Mouse (Mus musculus) heart, postnatal 25 days (tissue): ENCODE data around the gene Dpysl5. TPM values are rescaled to one million over a fixed set of nuclear protein-coding genes. Genes with fewer than 3 reads are reported as not detected.
"Not testable (repeated sequence)": the region's sequence is repeated elsewhere in the genome, so short reads cannot be mapped to it uniquely, and the experiment has no call there.

Experiments used
- DNase-seq: peaks from one replicate; pipeline ENCODE4 v3.0.0; 2022; ENCODE audit warnings: low spot score
- intact Hi-C: fragments of 180-260 bp; cut with DNase I; formaldehyde crosslinking; loops from one replicate; pipeline ENCODE4 v1.15.1; 2025
- total RNA-seq, 2 experiments: library from RNA; stranded (reverse); gene quantifications; 2 replicates each; pipeline ENCODE4 v1.2.3; 2021

Gene Dpysl5
- under 1 TPM; 0.29 to 0.45 TPM for total RNA-seq

- peak; percentile 32 for DNase-seq
- intact Hi-C loops = loop anchor here (5.0 kb wide), 1 partner anchor 291 kb away; no protein-coding TSS in a partner anchor
These were observed at the start of gene Dpysl5 for GRCm38 (mm10) chr5:30711147-30712001. Gene Dpysl5, plus strand, starts transcription at chr5:30711564.

GRCm38 (mm10) chr5:30665360-30665759 is 46.0 kb upstream of the Dpysl5 start:
- intact Hi-C loops = loop anchor here (2.0 kb wide), 1 partner anchor 17 kb away; no protein-coding TSS in a partner anchor

GRCm38 (mm10) chr5:30665968-30666367 is 45.4 kb upstream of the Dpysl5 start:
- intact Hi-C loops = loop anchor here (2.0 kb wide), 1 partner anchor 17 kb away; no protein-coding TSS in a partner anchor
- no peak for DNase-seq

More at GRCm38 (mm10) chr5:30665360-30665759, 46.0 kb upstream of the Dpysl5 start:
- DNase-seq = no peak

GRCm38 (mm10) chr5:30666391-30667195 is 44.8 kb upstream of the Dpysl5 start, which contains the start of gene Cenpa:
Gene Cenpa, plus strand, starts transcription at chr5:30666777.
- peak; percentile 88 for DNase-seq
- intact Hi-C loops = no loop called here

GRCm38 (mm10) chr5:30667215-30667614 is 44.1 kb upstream of the Dpysl5 start:
- intact Hi-C loops = no loop called here
- no peak for DNase-seq

- intact Hi-C loops = no loop called here
- no peak for DNase-seq
These were observed 43.7 kb upstream of the Dpysl5 start for GRCm38 (mm10) chr5:30667686-30668085.

- intact Hi-C loops = no loop called here
- DNase-seq = no peak
These were observed 42.5 kb upstream of the Dpysl5 start for GRCm38 (mm10) chr5:30668637-30669495.

GRCm38 (mm10) chr5:30669496-30669830 is 41.9 kb upstream of the Dpysl5 start:
- no peak for DNase-seq
- intact Hi-C loops = no loop called here

GRCm38 (mm10) chr5:30670091-30670490 is 41.3 kb upstream of the Dpysl5 start:
- intact Hi-C loops = no loop called here
- DNase-seq = no peak

GRCm38 (mm10) chr5:30674001-30674400 is 37.4 kb upstream of the Dpysl5 start:
- DNase-seq = no peak
- intact Hi-C loops = no loop called here

GRCm38 (mm10) chr5:30676800-30677199 is 34.6 kb upstream of the Dpysl5 start:
- intact Hi-C loops = no loop called here
- no peak for DNase-seq

- intact Hi-C loops = not testable (repeated sequence)
These were observed 33.3 kb upstream of the Dpysl5 start for GRCm38 (mm10) chr5:30678069-30678468.

GRCm38 (mm10) chr5:30678722-30679296 is 32.6 kb upstream of the Dpysl5 start:
- DNase-seq = no peak
- intact Hi-C loops = no loop called here

More at GRCm38 (mm10) chr5:30678069-30678468, 33.3 kb upstream of the Dpysl5 start:
- not testable (repeated sequence) for DNase-seq

- intact Hi-C loops = no loop called here
- no peak for DNase-seq
These were observed 31.8 kb upstream of the Dpysl5 start for GRCm38 (mm10) chr5:30679593-30679992.

- no peak for DNase-seq
- intact Hi-C loops = loop anchor here (2.0 to 5.0 kb wide), 2 partner anchors 165 to 260 kb away; no protein-coding TSS in a partner anchor
These were observed 29.4 kb upstream of the Dpysl5 start for GRCm38 (mm10) chr5:30681970-30682369.

- no peak for DNase-seq
- intact Hi-C loops = loop anchor here (2.0 to 5.0 kb wide), 2 partner anchors 166 to 261 kb away; no protein-coding TSS in a partner anchor
These were observed 28.3 kb upstream of the Dpysl5 start for GRCm38 (mm10) chr5:30682967-30683600.

- no peak for DNase-seq
- intact Hi-C loops = loop anchor here (2.0 to 5.0 kb wide), 2 partner anchors 167 to 262 kb away; no protein-coding TSS in a partner anchor
These were observed 27.4 kb upstream of the Dpysl5 start for GRCm38 (mm10) chr5:30683993-30684392.

GRCm38 (mm10) chr5:30686781-30687180 is 24.6 kb upstream of the Dpysl5 start:
- no peak for DNase-seq
- intact Hi-C loops = no loop called here
